Mouse (Mus musculus) CD4-positive helper T cell, adult 2 months (primary cell): ENCODE data around the gene Maml3.

ENCODE experiments used
- DNase-seq: peaks from one replicate; pipeline ENCODE4 v3.0.0-alpha.2; 2012; ENCODE audit warnings: low read depth, missing footprints, low spot score

Maml3 gene

DNA sequence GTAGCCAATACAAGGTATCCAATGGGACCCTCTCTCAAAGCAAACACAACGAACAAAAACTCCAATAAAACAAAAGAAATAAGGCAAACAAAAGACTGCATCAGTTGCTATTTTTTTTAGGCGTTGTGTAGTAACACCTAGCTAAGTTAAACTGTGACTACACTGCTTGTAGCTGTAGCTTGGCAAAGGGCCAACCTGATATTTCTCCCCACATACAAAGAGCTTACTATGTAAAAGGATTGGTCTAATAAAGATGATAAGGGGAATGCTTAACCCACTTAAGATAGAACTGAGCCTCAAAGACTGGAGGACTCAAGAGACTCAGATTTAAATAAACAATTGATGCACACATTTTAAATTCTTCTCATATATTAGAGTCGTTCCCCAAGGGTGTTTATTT lies 230.6 kb downstream of the Maml3 start:
- no peak for DNase-seq

DNA sequence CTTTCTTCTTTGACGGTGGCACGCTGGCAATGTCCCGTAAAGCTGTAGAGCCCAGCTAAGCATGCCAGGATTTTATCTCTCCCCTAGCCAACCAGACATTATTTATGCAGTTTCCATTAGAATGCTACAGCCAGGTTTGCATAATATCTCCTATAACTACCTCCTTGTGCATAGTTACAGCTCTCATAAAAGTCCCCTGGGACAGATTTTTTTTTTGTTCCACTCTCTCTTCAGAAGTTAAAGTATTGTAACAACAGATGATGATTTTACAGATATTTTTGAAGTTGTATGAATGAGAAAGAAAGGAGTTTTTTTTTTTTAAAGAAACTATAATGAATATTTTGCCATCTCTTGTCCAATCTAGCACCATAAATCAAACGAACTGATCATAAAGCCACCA lies 232.1 kb downstream of the Maml3 start:
- DNase-seq = no peak

DNA sequence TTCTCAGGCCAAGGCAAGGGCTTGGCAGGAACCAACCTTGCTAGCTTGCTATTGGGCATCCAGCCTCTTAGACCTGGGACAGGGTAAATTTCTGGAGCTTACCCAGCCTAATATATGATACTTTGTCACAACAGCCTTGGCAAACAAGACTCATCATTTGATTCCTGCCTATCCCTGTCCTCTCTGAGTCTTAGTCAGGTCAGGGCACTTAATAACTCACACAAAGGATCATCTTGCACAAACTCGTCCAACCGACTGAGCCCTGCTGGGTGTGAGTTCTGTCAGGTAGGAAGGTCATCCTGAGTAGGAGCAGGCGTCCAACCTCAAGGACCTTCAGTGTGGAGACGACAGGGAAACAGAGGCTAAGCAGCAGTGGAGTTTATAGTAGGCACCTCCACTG lies 233.5 kb downstream of the Maml3 start:
- DNase-seq = no peak

DNA sequence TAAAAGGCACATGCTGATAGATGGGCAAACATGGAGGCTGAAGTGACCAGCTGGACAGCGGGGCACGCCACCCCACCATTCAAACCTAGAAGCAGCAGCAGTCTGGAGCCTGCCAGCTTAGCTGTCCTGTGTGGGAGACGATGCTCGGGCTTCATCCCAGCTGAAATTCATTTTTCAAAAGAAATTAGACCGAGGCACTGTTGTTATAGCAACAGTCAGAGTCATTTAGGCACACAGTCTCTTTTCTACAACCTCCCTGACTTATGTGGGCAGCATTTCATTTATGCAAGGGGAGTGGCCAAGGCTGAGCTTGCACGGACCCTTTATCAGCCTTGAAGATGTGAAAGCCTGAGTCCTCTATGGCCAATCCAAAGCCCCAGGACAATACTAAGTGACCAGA lies 234.9 kb downstream of the Maml3 start:
- DNase-seq = no peak

DNA sequence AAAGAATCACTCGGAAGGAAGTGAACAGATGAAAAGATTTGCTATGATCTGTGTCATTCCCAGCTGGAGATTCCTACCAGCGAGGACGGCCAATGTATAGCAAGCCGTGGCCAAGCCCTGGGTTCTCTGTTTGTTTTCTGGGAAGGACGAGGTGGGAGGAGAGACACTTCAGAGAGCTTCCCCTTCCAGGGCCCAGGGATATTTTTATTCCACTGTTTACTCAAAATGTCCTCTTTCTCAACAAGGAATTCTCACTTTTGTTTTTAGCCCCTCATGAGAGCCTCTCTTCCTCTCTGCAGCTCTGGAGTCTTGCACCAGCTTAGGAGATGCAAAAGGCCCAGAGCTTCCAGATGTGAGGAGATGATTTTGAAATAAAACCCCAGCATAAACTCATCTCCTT lies 236.0 kb downstream of the Maml3 start:
- no peak for DNase-seq

DNA sequence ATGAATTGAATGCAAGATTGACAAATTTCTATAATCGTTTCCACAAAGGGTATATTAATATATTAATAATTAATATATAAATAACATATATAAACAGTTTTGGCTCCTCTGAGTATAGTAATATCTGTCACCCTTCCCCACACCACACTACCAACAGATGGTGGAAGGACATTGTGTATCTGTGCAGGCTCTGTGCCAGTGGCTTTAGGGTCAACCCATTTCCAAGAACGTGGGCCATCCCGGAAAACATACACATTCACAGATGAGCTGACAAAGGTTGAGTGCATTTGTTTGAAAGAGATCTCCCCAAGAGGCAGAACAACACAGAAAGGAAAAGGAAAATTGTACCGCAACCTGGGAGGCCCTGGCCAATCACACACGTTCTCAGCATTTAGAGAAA lies 238.4 kb downstream of the Maml3 start:
- DNase-seq = no peak

DNA sequence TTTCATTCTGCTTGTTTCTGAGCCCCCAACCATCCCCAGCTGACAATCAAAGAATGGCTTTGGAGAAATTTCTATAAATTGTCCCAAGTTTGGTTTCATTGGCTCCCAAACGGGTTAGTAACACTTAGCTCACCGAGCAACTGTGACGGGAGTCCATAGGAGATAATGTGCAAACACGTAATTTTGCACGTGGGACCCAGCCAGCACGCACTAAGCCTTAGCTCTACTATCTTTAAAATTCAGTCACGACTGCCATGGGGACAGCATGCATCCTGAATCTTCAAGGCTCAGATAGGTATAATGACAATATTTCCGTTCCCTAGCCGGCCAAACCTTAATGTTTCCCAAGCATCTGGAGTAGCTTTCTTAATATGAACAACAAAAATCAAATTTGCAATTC lies 243.2 kb downstream of the Maml3 start:
- DNase-seq = no peak

DNA sequence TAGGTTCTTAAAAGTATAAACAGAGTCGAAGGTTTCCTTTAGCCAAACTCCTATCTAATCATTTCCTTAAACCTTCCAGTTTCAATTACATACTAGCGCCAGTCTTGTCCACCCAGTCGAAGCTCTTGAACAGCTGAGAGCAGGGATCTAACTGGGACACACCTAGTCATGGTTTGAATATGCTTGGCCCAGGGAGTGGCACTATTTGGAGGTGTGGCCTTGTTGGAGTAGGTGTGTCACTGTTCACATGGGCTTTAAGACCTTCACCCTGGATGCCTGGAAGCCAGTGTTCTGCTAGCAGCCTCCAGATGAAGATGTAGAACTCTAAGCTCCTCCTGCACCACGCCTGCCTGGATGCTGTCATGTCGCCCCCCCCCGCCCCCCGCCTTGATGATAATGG lies 244.4 kb downstream of the Maml3 start:
- no peak for DNase-seq

DNA sequence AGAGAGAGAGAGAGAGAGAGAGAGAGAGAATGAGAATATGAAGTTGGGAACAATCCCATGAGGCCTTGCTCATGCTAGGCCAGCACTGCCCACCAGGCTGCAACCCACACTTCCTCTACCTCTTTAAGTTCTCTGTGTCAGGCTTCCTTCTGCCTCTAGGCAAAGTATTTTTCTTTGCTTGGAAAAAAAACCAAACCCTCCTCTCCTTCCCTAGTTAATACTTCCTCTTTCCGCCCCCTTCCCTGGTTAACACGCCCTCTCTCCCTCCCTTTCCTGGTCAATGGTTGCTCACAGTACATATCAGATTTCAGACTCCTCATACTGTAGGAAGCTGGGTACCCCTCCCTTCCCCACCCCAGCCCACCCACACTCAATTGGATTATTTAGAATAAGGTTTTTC lies 245.7 kb downstream of the Maml3 start:
- DNase-seq = no peak

DNA sequence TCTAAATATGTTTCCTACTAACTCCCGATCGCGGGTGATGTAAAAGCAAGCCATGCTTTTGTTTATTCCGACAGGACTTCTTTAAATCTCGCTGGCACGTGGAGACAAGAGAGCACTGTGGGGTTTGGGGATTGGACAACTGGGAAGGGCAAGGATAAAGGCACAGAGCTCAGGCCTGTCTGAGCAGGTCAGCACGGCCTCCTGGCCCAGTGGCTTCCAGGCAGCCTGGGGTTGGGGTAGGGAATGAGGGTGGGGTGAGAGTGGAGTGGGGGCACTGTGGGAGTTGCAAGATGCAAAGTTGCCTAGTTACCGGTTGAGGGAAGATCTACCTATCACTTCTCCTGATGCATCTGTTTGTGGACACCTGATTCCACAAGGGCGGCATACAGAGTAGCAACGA lies 250.7 kb downstream of the Maml3 start:
- no peak for DNase-seq

DNA sequence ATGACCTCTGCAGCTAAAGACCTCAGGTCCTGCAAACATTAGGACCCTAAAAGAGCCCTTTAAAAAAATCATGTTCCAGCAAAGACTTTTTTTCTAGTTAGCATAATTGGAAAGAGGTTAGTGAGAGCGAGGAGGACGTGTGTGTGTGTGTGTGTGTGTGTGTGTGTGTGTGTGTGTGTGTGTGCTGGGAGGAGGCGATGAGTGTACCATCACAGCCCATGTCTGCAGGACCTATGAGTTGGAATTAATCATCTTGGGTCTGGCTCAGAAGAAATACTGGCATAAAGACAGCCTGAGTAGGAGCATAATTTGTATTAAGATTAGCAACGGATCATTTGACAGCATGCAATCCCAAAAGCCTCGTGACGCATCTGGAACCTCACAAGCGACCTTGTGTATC lies 251.3 kb downstream of the Maml3 start:
- DNase-seq = no peak

DNA sequence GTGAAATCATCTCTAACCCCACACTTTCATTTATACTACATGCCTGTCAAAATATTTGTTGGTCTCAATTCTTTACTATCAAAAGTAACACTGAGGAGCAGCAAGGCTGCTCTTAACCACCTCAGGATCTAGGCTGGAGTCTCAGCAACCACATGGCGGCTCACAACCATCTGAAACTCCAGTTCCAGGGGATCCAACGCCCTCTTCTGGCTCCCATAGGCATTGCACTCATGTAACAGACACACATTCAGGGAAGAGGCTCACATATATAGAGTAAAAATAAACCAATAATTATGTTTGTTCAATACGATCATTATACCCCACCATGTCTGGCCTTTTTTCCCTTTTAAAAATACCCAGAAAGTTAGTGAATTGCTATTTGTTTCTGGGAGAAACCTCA lies 252.2 kb downstream of the Maml3 start:
- DNase-seq = no peak

DNA sequence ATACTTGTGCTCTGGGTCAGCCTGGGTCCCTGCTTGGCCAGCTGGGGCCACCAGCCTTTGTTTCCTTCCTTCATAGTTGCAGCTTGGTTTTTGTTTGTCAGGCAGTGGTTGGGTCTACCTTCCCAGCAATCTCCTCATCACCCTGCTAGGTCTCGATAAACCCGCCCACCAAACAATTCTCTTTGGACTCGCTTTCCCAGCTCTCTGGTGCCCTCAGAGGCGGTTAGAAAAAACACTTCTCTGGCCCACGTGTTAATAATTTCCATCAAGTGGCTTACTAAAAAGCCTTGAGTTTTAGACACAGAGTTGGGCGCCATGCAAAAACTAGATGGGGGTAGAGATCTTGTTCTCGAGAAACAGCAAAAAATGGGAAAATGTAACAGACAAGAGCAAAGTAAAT lies 253.3 kb downstream of the Maml3 start:
- DNase-seq = no peak

DNA sequence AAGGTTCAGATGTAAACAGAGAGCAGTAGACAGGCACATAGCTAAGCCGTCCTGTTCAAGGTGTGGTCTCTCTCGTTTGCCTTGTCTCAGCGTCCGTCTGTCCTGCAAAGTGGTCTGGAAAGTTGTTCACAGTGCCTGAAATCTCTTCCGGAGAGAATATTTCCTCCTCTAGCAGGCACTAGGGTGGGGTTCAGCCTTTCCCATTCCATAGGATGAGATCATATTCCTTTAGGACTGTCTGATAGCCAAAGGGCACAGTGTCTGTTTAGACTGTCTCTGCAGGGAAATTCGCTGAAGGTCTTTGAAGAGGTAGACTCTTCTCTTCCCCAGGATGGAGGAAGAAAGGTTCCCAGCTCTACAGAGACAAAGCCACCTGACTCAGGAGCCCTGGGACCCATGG lies 255.4 kb downstream of the Maml3 start:
- no peak for DNase-seq

DNA sequence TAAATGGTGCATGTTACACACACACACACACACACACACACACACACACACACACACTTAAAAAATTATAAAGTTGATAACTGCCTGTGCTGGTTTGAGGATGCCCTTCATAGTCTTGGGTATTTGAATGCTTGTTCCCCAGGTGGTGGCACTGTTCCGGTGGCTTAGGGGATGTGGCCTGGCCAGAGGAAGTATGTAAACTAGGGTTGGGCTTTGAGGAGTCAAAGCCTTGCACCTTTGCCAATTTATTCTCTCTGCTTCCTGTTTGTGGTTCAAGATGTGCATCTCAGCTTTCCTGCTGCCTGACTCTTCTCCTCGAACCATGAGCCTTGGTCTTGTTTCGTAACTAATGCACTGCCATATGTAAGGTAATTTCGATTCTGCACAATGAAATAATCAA lies 257.6 kb downstream of the Maml3 start:
- DNase-seq = no peak

DNA sequence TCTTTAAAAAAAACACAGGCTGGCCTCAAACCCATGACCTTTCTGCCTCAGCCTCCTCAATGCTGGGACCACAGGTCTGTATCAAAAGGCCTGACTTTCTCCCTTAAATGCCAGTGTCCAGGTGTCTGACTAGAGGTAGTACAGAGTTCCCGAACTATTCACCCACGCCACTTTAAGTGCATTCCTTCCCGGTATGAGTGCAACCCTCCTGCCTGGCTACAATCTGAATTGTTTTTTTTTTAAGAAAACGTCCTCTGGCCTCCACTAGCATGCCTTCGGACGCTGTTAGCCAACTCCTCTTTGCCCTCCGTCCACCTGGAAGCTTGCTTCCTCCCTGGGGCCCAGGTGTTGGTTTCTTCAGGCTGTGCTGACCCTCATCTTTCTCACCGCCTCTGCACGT lies 260.6 kb downstream of the Maml3 start:
- no peak for DNase-seq

DNA sequence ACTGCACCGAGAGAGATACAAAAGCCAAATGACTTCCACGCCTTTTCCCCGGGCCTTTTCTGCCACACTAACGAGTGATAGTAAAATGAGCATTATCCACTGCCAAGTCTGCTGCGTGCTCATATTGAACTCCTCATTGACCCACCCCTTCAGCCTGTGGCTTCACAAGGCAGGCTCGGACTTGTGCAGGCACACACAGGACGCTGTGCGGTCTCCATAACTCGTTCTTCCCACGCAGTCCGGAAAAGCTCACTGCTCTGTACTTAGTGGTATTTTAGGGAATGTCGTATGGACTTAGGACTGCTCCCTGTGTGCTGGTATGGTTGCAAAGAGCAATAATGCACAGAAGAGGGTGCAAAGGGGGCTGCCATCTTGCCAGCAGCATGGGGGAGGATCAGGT lies 262.7 kb downstream of the Maml3 start:
- DNase-seq = no peak

DNA sequence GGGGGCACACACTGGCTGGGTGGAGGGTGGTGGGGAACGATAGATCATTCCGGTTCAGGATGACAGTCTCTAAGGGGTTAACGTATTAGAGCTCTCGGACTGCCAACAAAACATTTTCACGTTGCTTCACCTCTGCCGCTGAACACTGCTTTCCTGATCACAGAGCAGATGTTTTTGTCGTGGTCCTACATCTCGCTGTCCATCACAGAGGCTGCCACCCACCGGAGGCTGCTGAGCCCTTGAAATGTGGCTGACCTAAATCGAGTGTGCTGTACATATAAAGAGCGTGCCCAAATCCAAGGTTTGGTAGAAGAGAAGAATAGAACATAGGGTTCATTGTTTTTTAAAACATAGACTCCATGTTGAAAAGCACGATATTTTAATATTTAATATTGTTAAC lies 263.3 kb downstream of the Maml3 start:
- DNase-seq = no peak

DNA sequence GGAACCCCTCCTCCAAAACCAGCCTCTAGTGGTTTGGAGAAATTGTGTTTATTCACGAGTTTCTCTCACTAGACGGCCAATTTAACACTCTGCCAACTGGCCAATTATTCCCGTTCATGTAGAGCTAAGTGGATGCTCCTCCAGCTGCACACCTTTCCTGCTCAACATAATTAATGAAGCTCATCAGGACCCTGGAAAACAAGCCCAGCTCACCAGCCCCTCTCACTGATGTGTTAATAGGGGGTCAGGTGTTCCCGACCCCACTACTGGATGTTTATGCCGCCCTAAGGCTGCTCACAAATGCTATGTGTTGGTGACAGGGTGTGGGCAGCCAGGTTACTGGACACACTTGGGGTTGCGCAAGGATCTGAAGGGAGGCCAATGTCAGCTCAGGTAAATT lies 263.7 kb downstream of the Maml3 start:
- no peak for DNase-seq

DNA sequence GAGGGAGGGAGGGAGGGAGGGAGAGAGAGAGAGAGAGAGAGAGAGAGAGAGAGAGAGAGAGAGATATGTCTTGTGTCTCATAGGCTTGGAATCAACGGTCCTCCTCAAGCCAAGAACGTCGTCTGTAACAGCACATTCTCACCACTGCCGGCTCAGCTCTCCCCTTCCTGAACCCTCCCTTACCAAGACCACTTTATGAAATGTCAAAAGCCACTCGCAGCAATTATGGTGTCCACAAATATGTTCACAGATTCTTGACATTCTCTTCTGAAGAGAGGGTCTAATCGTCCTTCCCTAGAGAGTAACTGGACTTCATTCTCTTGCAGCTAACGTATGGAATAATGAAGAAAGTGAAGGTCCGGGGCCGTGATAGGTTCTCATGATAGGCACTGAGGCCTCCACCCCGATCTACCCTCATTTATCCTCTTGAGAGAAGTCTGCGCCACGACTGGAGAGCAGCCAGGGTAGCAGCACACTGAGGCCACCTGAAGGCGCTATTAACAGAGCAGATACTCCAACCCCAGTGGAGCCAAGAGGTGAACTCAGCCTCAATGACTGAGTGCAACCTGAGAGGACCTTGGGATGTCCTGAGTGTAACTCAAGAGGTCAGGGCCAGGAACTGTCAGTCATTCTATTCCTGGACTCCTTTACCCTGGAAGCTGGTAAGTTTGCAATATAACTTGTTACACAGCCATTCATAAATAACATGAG lies 264.6 kb downstream of the Maml3 start:
- DNase-seq = no peak

DNA sequence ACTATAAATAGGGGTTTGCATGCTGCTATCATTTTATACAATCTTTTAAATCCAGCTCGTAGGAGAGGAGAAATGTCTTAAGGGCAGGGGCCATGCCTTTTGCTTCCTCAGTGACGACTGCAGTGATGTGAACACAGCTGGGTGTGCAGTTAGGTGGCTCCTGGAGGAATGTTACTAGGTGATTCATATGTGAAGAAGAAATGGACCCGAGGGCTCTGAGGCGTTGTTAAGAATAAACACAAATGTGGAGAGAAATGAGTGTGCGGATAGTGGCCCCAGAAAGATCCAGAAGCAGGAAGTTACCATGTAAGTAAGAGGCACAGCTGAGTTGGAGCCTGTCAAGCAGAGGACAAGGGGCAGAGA lies 265.5 kb downstream of the Maml3 start:
- no peak for DNase-seq

DNA sequence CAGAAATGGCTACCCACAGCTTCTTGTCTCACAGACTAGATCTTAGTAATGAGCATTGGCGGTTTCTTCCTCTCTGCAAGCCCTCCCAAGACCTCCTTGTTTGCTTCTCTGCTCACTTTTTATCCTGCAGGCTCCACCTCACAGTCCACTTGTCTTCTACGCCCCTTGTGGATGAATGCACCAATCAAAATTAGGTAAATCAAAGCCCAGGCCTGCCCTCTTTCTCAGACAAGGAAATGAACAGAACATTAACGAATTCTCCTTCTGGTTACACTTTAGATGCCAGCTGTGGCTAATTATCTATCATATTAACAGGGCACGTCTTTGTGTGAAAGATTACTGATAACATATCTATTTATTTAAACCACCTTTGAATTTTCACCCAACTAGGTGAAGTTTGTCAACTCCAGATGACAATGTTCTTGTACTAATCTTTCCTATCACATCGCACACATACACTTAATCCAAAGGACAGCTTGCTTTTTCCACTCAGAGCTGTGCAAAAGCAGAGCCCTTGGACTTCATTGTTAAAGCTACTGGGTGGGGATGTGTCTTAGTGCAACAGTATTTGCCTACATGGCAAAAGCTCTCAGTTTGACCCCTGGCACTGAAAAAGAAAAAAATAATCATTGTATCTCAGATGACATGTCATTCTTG lies 266.1 kb downstream of the Maml3 start:
- no peak for DNase-seq

DNA sequence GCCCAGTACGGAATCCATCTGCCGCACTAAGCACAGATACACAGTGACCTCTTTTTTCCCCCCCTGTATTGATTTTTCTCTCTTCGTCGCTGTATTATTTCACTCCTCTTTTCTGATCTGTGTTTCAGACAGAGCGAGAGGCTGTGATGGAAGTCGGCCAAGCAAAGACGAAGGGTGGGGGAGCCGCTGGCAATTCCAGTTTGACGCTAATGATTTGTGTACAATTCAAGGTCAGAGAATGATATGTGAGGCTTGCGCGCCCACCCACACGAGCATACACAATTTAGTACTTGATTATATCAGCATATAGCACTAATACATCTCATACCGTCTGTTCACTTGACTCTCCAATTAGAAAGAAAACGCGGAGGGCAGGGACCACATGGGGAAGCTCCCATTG lies 271.9 kb downstream of the Maml3 start:
- no peak for DNase-seq
